Mouse (Mus musculus) cortical plate, adult 2 months (tissue): ENCODE measurements around the gene Kcnn4.

Experiments
- CTCF ChIP-seq: fragments of 200-500 bp; IDR thresholded peaks from 2 replicates; pipeline ENCODE4 v1.5.1; 2011; ENCODE audit warnings: mild to moderate bottlenecking, control low read depth, low read length; ENCODE audit not compliant: insufficient read depth; ENCODE audit errors: extremely low read depth
- POLR2A ChIP-seq: fragments of 200-500 bp; IDR thresholded peaks from 2 replicates; pipeline ENCODE4 v1.6.1; 2011; ENCODE audit warnings: mild to moderate bottlenecking, low read length, control low read depth; ENCODE audit not compliant: insufficient read depth; ENCODE audit errors: extremely low read depth

- no peak for TF ChIP-seq CTCF
- TF ChIP-seq POLR2A = no peak
Measured at GRCm38 (mm10) chr7:24333304-24333986, 36.6 kb upstream of the Kcnn4 start, which contains the start of gene Tescl.
